8 mouse cellular contexts compared by ENCODE assay signal in the genomic region with DNA sequence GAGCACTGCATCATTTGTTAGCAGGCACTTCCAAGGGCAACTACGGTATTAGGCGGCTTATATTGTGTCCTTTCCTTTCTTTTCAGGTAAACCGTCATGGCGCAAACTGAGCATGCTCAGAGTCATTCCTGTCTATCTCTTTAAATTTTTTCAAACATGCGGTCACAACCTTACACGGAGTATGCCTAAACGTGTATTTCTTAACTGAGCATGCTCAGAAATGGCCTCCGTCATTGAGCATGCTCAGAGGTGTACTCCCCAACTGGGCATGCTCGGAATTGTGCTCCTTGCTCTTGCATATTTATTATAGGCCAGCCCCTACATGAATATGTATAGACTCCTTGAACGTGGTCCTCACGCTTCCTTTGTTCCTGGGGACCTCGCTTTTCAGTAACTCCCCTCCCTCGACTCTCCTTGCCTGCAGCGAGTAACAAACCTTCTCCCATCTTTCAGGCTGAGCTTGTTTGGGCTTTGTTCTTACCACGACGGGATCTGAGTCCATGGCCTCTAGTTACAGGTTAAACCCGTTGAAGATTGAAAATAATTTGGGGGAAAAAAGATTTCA. TPM values are rescaled to one million over a fixed set of nuclear protein-coding genes. Genes with fewer than 3 reads are reported as not detected.
DNase-seq lines count a peak whose midpoint lies in the region; ATAC-seq and TF ChIP-seq lines count a peak whose summit lies in the region.

No protein-coding gene starts in this region.

- peak overlapping the region; percentile 53 for H3K4me2 ChIP-seq in heart, embryonic 11.5 days
- peak overlapping the region; percentile 57 for H3K4me2 ChIP-seq in kidney, embryonic 16.5 days (replicated peaks; ENCODE audit: low read depth, low read length)
- peak overlapping the region; percentile 37 for H3K4me2 ChIP-seq in stomach, embryonic 14.5 days (replicated peaks; ENCODE audit: low read depth, low read length)

- 7% methylated on average over 17 of the region's 17 CpGs for WGBS in heart, embryonic 11.5 days (ENCODE audit: insufficient replicate concordance)
- WGBS in kidney, embryonic 16.5 days, result 16% methylated on average over 17 of the region's 17 CpGs
- 9% methylated on average over 17 of the region's 17 CpGs for WGBS in stomach, embryonic 14.5 days

- no peaks in the 10 kb centered on the region for H3K27me3 ChIP-seq in erythroblast, embryonic 14.5 days (ENCODE audit: control insufficient read depth)
- H3K27me3 ChIP-seq in heart, embryonic 11.5 days (ENCODE audit: control insufficient read depth, insufficient read depth, low read length), result peaks cover 8% of the 10 kb centered on the region
- H3K27me3 ChIP-seq in kidney, embryonic 16.5 days (ENCODE audit: insufficient read depth, low read length), result peaks cover 9% of the 10 kb centered on the region; the same call in 1 of the 2 replicates
- H3K27me3 ChIP-seq in stomach, embryonic 14.5 days (ENCODE audit: control insufficient read depth, insufficient read depth, low read length), result no peaks in the 10 kb centered on the region

- no peak for TF ChIP-seq CTCF in brain, embryonic 14.5 days (IDR thresholded peaks at IDR 0.05; ENCODE audit: borderline replicate concordance, extremely low read depth, insufficient read depth, insufficient read length)

- peak overlapping the region; percentile 69 for H3K4me3 ChIP-seq in erythroblast, embryonic 14.5 days (replicated peaks)
- peak overlapping the region; percentile 38 for H3K4me3 ChIP-seq in heart, embryonic 11.5 days (ENCODE audit: low read depth, low read length)
- peak overlapping the region; percentile 45 for H3K4me3 ChIP-seq in kidney, embryonic 16.5 days (ENCODE audit: low read length)
- H3K4me3 ChIP-seq in stomach, embryonic 14.5 days (ENCODE audit: low read depth, low read length), result peak overlapping the region; percentile 21

- peak overlapping the region; percentile 84 for H3K27ac ChIP-seq in heart, embryonic 11.5 days (ENCODE audit: low read depth, low read length)
- H3K27ac ChIP-seq in kidney, embryonic 16.5 days (ENCODE audit: low read length), result peak overlapping the region; percentile 89
- peak overlapping the region; percentile 63 for H3K27ac ChIP-seq in stomach, embryonic 14.5 days (ENCODE audit: low read length)

- H3K9me3 ChIP-seq in erythroblast, embryonic 14.5 days (ENCODE audit: control insufficient read depth, low read length), result no peaks in the 10 kb centered on the region
- no peaks in the 10 kb centered on the region for H3K9me3 ChIP-seq in heart, embryonic 11.5 days (replicated peaks; ENCODE audit: control insufficient read depth, low read length)
- H3K9me3 ChIP-seq in kidney, embryonic 16.5 days (ENCODE audit: low read length), result no peaks in the 10 kb centered on the region
- H3K9me3 ChIP-seq in stomach, embryonic 14.5 days (ENCODE audit: control insufficient read depth, low read depth, low read length), result no peaks in the 10 kb centered on the region

- ATAC-seq in heart, embryonic 11.5 days (replicated peaks; ENCODE audit: insufficient number of reproducible peaks, low FRiP score, low TSS enrichment), result peak; percentile 96
- ATAC-seq in kidney, embryonic 16.5 days (ENCODE audit: low FRiP score, low TSS enrichment), result peak; percentile 99
- peak; percentile 99 for ATAC-seq in stomach, embryonic 14.5 days (ENCODE audit: insufficient number of reproducible peaks, insufficient read depth, low FRiP score, low read depth)

- H3K36me3 ChIP-seq in erythroblast, embryonic 14.5 days (ENCODE audit: control insufficient read depth), result no peaks in the 10 kb centered on the region
- no peaks in the 10 kb centered on the region for H3K36me3 ChIP-seq in heart, embryonic 11.5 days (ENCODE audit: control insufficient read depth, insufficient read depth, low read length)
- H3K36me3 ChIP-seq in kidney, embryonic 16.5 days (ENCODE audit: insufficient read depth, low read length), result no peaks in the 10 kb centered on the region
- H3K36me3 ChIP-seq in stomach, embryonic 14.5 days (ENCODE audit: control insufficient read depth, insufficient read depth, low read length), result no peaks in the 10 kb centered on the region

- TF ChIP-seq POLR2A in brain, embryonic 14.5 days (IDR thresholded peaks at IDR 0.05; ENCODE audit: borderline replicate concordance, extremely low read depth, insufficient read depth, insufficient read length, poor library complexity, severe bottlenecking), result no peak; the same call in 1 of the 2 replicates

- peak; percentile 92 for DNase-seq in CD4-positive, CD25-positive, alpha-beta regulatory T cell, adult 2 months (ENCODE audit: low read depth, low spot score)
- DNase-seq in brain, embryonic 14.5 days (ENCODE audit: low read depth), result peak; percentile 98
- DNase-seq in liver, result peak; percentile 82
- DNase-seq in monocyte, adult 2 months (ENCODE audit: low read depth in 1 of 2, low spot score in 2 of 2), result peak; percentile 36 to 65

- peak overlapping the region; percentile 54 for H3K9ac ChIP-seq in heart, embryonic 11.5 days (ENCODE audit: low read depth, low read length)
- H3K9ac ChIP-seq in kidney, embryonic 16.5 days (replicated peaks; ENCODE audit: low read length), result peak overlapping the region; percentile 65
- no peak overlapping the region for H3K9ac ChIP-seq in stomach, embryonic 14.5 days (replicated peaks; ENCODE audit: low read depth, low read length)

- H3K4me1 ChIP-seq in erythroblast, embryonic 14.5 days (ENCODE audit: control insufficient read depth), result peaks cover 38% of the 10 kb centered on the region
- H3K4me1 ChIP-seq in heart, embryonic 11.5 days (ENCODE audit: control insufficient read depth, insufficient read depth, low read length), result no peaks in the 10 kb centered on the region
- H3K4me1 ChIP-seq in kidney, embryonic 16.5 days (ENCODE audit: insufficient read depth, low read length), result no peaks in the 10 kb centered on the region
- H3K4me1 ChIP-seq in stomach, embryonic 14.5 days (ENCODE audit: control insufficient read depth, insufficient read depth, low read length), result no peaks in the 10 kb centered on the region

RNA-seq across cellular contexts. Expression of gene Ddx3x, which starts 50.1 kb away (rescaled TPM):
- 77.0 and 126 TPM in 2 replicates for polyA plus RNA-seq in brain, embryonic 14.5 days (2012; rRNA removed)
- 0.47 and 0.49 TPM in 2 replicates for polyA plus RNA-seq in erythroblast, embryonic 14.5 days (2012)
- 99.8 and 111 TPM in 2 replicates for polyA plus RNA-seq in heart, embryonic 11.5 days (2014; fragmentation: Nextera tagmentation; extraction: Ambion mirVana)
- polyA plus RNA-seq in kidney, embryonic 16.5 days (2015; fragmentation: Nextera tagmentation; extraction: Ambion mirVana), result 128 and 132 TPM in 2 replicates
- polyA plus RNA-seq in stomach, embryonic 14.5 days (2014; fragmentation: Nextera tagmentation; extraction: Ambion mirVana), result 147 and 156 TPM in 2 replicates

Comparison
In these comparisons a context has a peak if more than half of its experiments do, and no peak if none do; other contexts are left out.
1. Peak in every context shown above with its lines: DNase-seq, ATAC-seq, H3K4me3 ChIP-seq and H3K27ac ChIP-seq.
2. RNA of gene Ddx3x, which starts 50.1 kb away (polyA plus RNA-seq): 147 to 156 TPM in stomach, embryonic 14.5 days, 128 to 132 TPM in kidney, embryonic 16.5 days, 77.0 to 126 TPM in brain, embryonic 14.5 days and 99.8 to 111 TPM in heart, embryonic 11.5 days; 0.47 to 0.49 TPM in erythroblast, embryonic 14.5 days; every median in the first group is over 10 times any median in the second.